Mouse (Mus musculus) forebrain, embryonic 13.5 days (tissue): ENCODE data around the gene Igfbp3. TPM values are rescaled to one million over a fixed set of nuclear protein-coding genes. Genes with fewer than 3 reads are reported as not detected.

Experiments used
- ATAC-seq: fragments of 200-750 bp; cut with Nextera tagmentation; 2 replicates; pipeline ENCODE4 v1.8.0; 2017
- H3K27ac ChIP-seq: fragments of 300-500 bp; sonication (generic); 2 replicates; pipeline ENCODE4 v1.5.1; 2015; ENCODE audit warnings: inconsistent platforms, mild to moderate bottlenecking, moderate library complexity
- H3K27me3 ChIP-seq: fragments of 300-500 bp; sonication (generic); 2 replicates; pipeline ENCODE4 v1.6.1; 2015; ENCODE audit warnings: mild to moderate bottlenecking, inconsistent platforms
- H3K36me3 ChIP-seq: fragments of 300-500 bp; sonication (generic); 2 replicates; pipeline ENCODE4 v1.6.1; 2015; ENCODE audit warnings: mild to moderate bottlenecking, inconsistent platforms; ENCODE audit not compliant: poor library complexity, severe bottlenecking
- H3K4me1 ChIP-seq: fragments of 300-500 bp; sonication (generic); 2 replicates; pipeline ENCODE4 v1.6.1; 2015; ENCODE audit warnings: inconsistent platforms
- H3K4me2 ChIP-seq: fragments of 300-500 bp; sonication (generic); 2 replicates; pipeline ENCODE4 v1.6.1; 2015; ENCODE audit warnings: inconsistent platforms, mild to moderate bottlenecking, moderate library complexity
- H3K4me3 ChIP-seq: fragments of 300-500 bp; sonication (generic); 2 replicates; pipeline ENCODE4 v1.5.1; 2015; ENCODE audit warnings: mild to moderate bottlenecking, inconsistent platforms
- H3K9ac ChIP-seq: fragments of 300-500 bp; sonication (generic); 2 replicates; pipeline ENCODE4 v1.6.1; 2015; ENCODE audit warnings: mild to moderate bottlenecking, inconsistent platforms
- H3K9me3 ChIP-seq: fragments of 300-500 bp; sonication (generic); replicated peaks from 2 replicates; pipeline ENCODE4 v1.6.1; 2016; ENCODE audit warnings: inconsistent platforms
- WGBS: fragments of 180-500 bp; shearing (Covaris S2); methylation state at CpG from one replicate; pipeline ENCODE4 v1.1.7; 2015; 5-methylcytosine and 5-hydroxymethylcytosine counted together
- polyA plus RNA-seq: library from polyadenylated mRNA; unstranded; fragments of >200 nt; fragmentation: Nextera tagmentation; extraction: Ambion mirVana; gene quantifications from 2 replicates; pipeline ENCODE4 v1.2.1, GENCODE M21; 2015

Igfbp3 gene
- polyA plus RNA-seq, 1 experiment from 2014 or later: 11.6 TPM

- no peaks in the 10 kb centered on the region for H3K9me3 ChIP-seq
- no peak overlapping the region for H3K9ac ChIP-seq
- no peak for ATAC-seq
- H3K4me2 ChIP-seq: no peak overlapping the region
- no peak overlapping the region for H3K4me3 ChIP-seq
- peaks cover 6% of the 10 kb centered on the region; the same call in 1 of the 2 replicates for H3K4me1 ChIP-seq
- H3K27me3 ChIP-seq: no peaks in the 10 kb centered on the region
- H3K36me3 ChIP-seq: no peaks in the 10 kb centered on the region
- no peak overlapping the region for H3K27ac ChIP-seq
- 82% methylated on average over 4 of the region's 4 CpGs for WGBS
These were observed 57.3 kb downstream of the Igfbp3 start for GRCm38 (mm10) chr11:7156427-7156826.

Other genes starting within 250 kb of the Igfbp3 start
- 1.6 and 1.9 TPM in 2 replicates for gene Adcy1, start 150.4 kb downstream of the Igfbp3 start, polyA plus RNA-seq
- gene Gm11985, start 25.4 kb downstream of the Igfbp3 start, polyA plus RNA-seq: not detected in 2 replicates
- 0.18 and 0.30 TPM in 2 replicates for gene Igfbp1, start 16.1 kb downstream of the Igfbp3 start, polyA plus RNA-seq